Mouse (Mus musculus) limb, embryonic 14.5 days (tissue): ENCODE data around the gene Trpm8. TPM values are rescaled to one million over a fixed set of nuclear protein-coding genes. Genes with fewer than 3 reads are reported as not detected.

Experiments used
- ATAC-seq: fragments of 200-750 bp; cut with Nextera tagmentation; 2 replicates; pipeline ENCODE4 v1.8.0; 2017; ENCODE audit warnings: low read depth, moderate number of reproducible peaks, moderate TSS enrichment; ENCODE audit not compliant: low FRiP score
- DNase-seq: peaks from one replicate; pipeline ENCODE4 v3.0.0-alpha.2; 2015; ENCODE audit warnings: low spot score
- H3K27ac ChIP-seq: fragments of 300-500 bp; sonication (generic); replicated peaks from 2 replicates; pipeline ENCODE4 v1.5.1; 2014; ENCODE audit warnings: low read depth, mild to moderate bottlenecking, low read length, moderate library complexity, mixed read lengths
- H3K27me3 ChIP-seq: fragments of 300-500 bp; sonication (generic); 2 replicates; pipeline ENCODE4 v1.6.1; 2014; ENCODE audit warnings: low read length, mixed read lengths; ENCODE audit not compliant: control insufficient read depth, insufficient read depth
- H3K36me3 ChIP-seq: fragments of 300-500 bp; sonication (generic); 2 replicates; pipeline ENCODE4 v1.6.1; 2014; ENCODE audit warnings: mild to moderate bottlenecking, low read length, moderate library complexity, mixed read lengths; ENCODE audit not compliant: control insufficient read depth, insufficient read depth
- H3K4me1 ChIP-seq: fragments of 300-500 bp; sonication (generic); 2 replicates; pipeline ENCODE4 v1.6.1; 2014; ENCODE audit warnings: antibody characterized with exemption, low read length, mixed read lengths; ENCODE audit not compliant: control insufficient read depth, insufficient read depth
- H3K4me2 ChIP-seq: fragments of 300-500 bp; sonication (generic); replicated peaks from 2 replicates; pipeline ENCODE4 v1.6.1; 2014; ENCODE audit warnings: low read depth, mild to moderate bottlenecking, low read length, moderate library complexity; ENCODE audit not compliant: severe bottlenecking
- H3K4me3 ChIP-seq: fragments of 300-500 bp; sonication (generic); replicated peaks from 2 replicates; pipeline ENCODE4 v1.5.1; 2014; ENCODE audit warnings: low read length
- H3K9ac ChIP-seq: fragments of 300-500 bp; sonication (generic); 2 replicates; pipeline ENCODE4 v1.6.1; 2014; ENCODE audit warnings: mild to moderate bottlenecking, low read depth, low read length, moderate library complexity; ENCODE audit not compliant: severe bottlenecking
- H3K9me3 ChIP-seq: fragments of 300-500 bp; sonication (generic); 2 replicates; pipeline ENCODE4 v1.6.1; 2016; ENCODE audit warnings: low read length; ENCODE audit not compliant: control insufficient read depth
- POLR2A ChIP-seq: fragments of 200-500 bp; IDR thresholded peaks from 2 replicates; pipeline ENCODE4 v1.8.0; 2012; ENCODE audit warnings: inconsistent platforms, mild to moderate bottlenecking, moderate library complexity, borderline replicate concordance; ENCODE audit not compliant: insufficient read depth, insufficient read length; ENCODE audit errors: extremely low read depth
- WGBS: fragments of 180-500 bp; shearing (Covaris S2); extraction: QIAGEN DNeasy Blood & Tissue Kit; methylation state at CpG from one replicate; pipeline ENCODE4 v1.1.7; 2014; 5-methylcytosine and 5-hydroxymethylcytosine counted together
- polyA plus RNA-seq, 2 experiments: library from polyadenylated mRNA; depleted of rRNA in 1 of 2; stranded (reverse) in 1 of 2; unstranded in 1 of 2; fragments of >200 nt; fragmentation: Nextera tagmentation in 1 of 2; extraction: Ambion mirVana in 1 of 2; gene quantifications; 2 replicates each; pipeline versions ENCODE4 v1.2.1 to v1.2.3; 2012 to 2014

Gene Trpm8
- polyA plus RNA-seq, 2 experiments = not detected

GRCm38 (mm10) chr1:88358102-88358654 is 80.7 kb downstream of the Trpm8 start:
- Histone ChIP-seq H3K4me1 (no peaks in the 10 kb centered on the region), H3K36me3 (no peaks in the 10 kb centered on the region), H3K4me3 (no peak overlapping the region), H3K4me2 (no peak overlapping the region), H3K9me3 (no peaks in the 10 kb centered on the region), H3K27me3 (no peaks in the 10 kb centered on the region), H3K27ac (no peak overlapping the region), H3K9ac (no peak overlapping the region)
- no peak for DNase-seq
- 80% methylated on average over 7 of the region's 7 CpGs for WGBS
- no peak for TF ChIP-seq POLR2A
- ATAC-seq = no peak

- Histone ChIP-seq H3K9ac (no peak overlapping the region), H3K4me1 (no peaks in the 10 kb centered on the region), H3K4me3 (no peak overlapping the region), H3K36me3 (no peaks in the 10 kb centered on the region), H3K4me2 (no peak overlapping the region), H3K27me3 (no peaks in the 10 kb centered on the region), H3K9me3 (no peaks in the 10 kb centered on the region), H3K27ac (no peak overlapping the region)
- ATAC-seq = no peak
- WGBS = 64% methylated on average over 4 of the region's 4 CpGs
- TF ChIP-seq POLR2A = no peak
- DNase-seq = no peak
Observed at GRCm38 (mm10) chr1:88361085-88361484, 83.6 kb downstream of the Trpm8 start.

- H3K9ac ChIP-seq = no peak overlapping the region
- H3K4me3 ChIP-seq = no peak overlapping the region
- no peaks in the 10 kb centered on the region for H3K4me1 ChIP-seq
- H3K36me3 ChIP-seq = no peaks in the 10 kb centered on the region
- no peaks in the 10 kb centered on the region for H3K27me3 ChIP-seq
- ATAC-seq = no peak
- H3K9me3 ChIP-seq = no peaks in the 10 kb centered on the region
- WGBS = 82% methylated on average over 11 of the region's 11 CpGs
- no peak overlapping the region for H3K4me2 ChIP-seq
- no peak for TF ChIP-seq POLR2A
- no peak overlapping the region for H3K27ac ChIP-seq
- no peak for DNase-seq
Observed at GRCm38 (mm10) chr1:88366881-88367644, 89.6 kb downstream of the Trpm8 start.

GRCm38 (mm10) chr1:88378446-88378845 is 101.0 kb downstream of the Trpm8 start:
- Histone ChIP-seq H3K36me3 (no peaks in the 10 kb centered on the region), H3K27me3 (no peaks in the 10 kb centered on the region), H3K9me3 (no peaks in the 10 kb centered on the region), H3K4me3 (no peak overlapping the region), H3K4me2 (no peak overlapping the region), H3K4me1 (no peaks in the 10 kb centered on the region), H3K27ac (no peak overlapping the region), H3K9ac (no peak overlapping the region)
- 81% methylated on average over 1 of the region's 1 CpGs for WGBS
- no peak for TF ChIP-seq POLR2A
- DNase-seq (no peak), ATAC-seq (no peak)

GRCm38 (mm10) chr1:88391632-88392031 is 114.2 kb downstream of the Trpm8 start:
- H3K9me3 ChIP-seq = no peaks in the 10 kb centered on the region
- DNase-seq (no peak), ATAC-seq (no peak)
- H3K4me1 ChIP-seq = no peaks in the 10 kb centered on the region
- no peaks in the 10 kb centered on the region for H3K36me3 ChIP-seq
- no peak overlapping the region for H3K4me2 ChIP-seq
- WGBS = 52% methylated on average over 4 of the region's 4 CpGs
- no peak overlapping the region for H3K27ac ChIP-seq
- H3K27me3 ChIP-seq = no peaks in the 10 kb centered on the region
- no peak for TF ChIP-seq POLR2A
- H3K9ac ChIP-seq = no peak overlapping the region
- no peak overlapping the region for H3K4me3 ChIP-seq

GRCm38 (mm10) chr1:88393321-88393720 is 115.9 kb downstream of the Trpm8 start:
- no peak overlapping the region for H3K4me2 ChIP-seq
- H3K9me3 ChIP-seq = no peaks in the 10 kb centered on the region
- WGBS = 84% methylated on average over 5 of the region's 5 CpGs
- H3K4me1 ChIP-seq = no peaks in the 10 kb centered on the region
- DNase-seq = no peak
- no peak overlapping the region for H3K4me3 ChIP-seq
- no peak for ATAC-seq
- H3K36me3 ChIP-seq = no peaks in the 10 kb centered on the region
- H3K27me3 ChIP-seq = no peaks in the 10 kb centered on the region
- H3K9ac ChIP-seq = no peak overlapping the region
- TF ChIP-seq POLR2A = no peak
- H3K27ac ChIP-seq = no peak overlapping the region
